Mouse (Mus musculus) adrenal gland, adult (tissue): ENCODE measurements around the gene Spock2.
"Not testable (repeated sequence)": the region's sequence is repeated elsewhere in the genome, so short reads cannot be mapped to it uniquely, and the experiment has no call there.

Source experiments
- DNase-seq, 2 experiments: peaks; one replicate each; pipeline ENCODE4 v3.0.0; 2022 to 2023; ENCODE audit warnings: low spot score in 1 of 2; ENCODE audit not compliant: inconsistent age in 2 of 2

Spock2 gene

GRCm38 (mm10) chr10:60141656-60142160 is 35.7 kb downstream of the Spock2 start:
- DNase-seq: no peak

- not testable (repeated sequence) for DNase-seq
Measured at GRCm38 (mm10) chr10:60147510-60148047, 41.6 kb downstream of the Spock2 start.

- DNase-seq: peak; percentile 76 to 92
Measured at GRCm38 (mm10) chr10:60148087-60148486, 42.1 kb downstream of the Spock2 start.

DNA sequence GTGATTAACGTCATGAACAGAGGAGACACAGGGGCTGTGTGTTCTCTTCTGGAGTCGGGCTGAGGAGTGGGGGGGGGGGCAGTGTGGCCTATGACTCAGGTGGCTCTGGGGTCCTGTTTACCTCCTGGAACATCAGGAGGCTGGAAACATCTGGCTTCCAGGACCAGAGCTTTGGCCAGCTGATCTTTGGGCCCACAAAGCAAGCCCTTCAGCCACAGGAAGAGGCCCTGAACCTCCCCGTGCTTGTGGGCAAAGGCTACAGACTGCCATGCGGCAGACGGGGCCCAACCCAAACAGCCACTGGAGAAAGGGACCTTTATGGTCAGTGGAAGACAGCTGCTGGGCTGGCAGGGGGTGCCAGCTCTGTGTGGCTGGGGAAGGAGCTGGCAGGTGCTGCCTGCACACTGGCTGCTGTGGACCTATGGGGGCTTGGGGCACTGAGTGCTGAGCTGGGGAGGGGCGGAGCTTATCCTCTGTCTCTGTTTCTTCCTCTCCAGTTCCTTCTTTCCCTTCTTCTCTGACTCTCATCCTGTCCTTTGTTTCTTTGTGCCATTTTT is 45.2 kb downstream of the Spock2 start:
- no peak for DNase-seq

GRCm38 (mm10) chr10:60156016-60156415 is 50.0 kb downstream of the Spock2 start:
- DNase-seq: peak; percentile 71 to 83

GRCm38 (mm10) chr10:60158144-60158543 is 52.1 kb downstream of the Spock2 start:
- peak in 1 of 2 experiments; percentile 66 for DNase-seq

GRCm38 (mm10) chr10:60161397-60161796 is 55.4 kb downstream of the Spock2 start:
- DNase-seq: not testable (repeated sequence)

DNA sequence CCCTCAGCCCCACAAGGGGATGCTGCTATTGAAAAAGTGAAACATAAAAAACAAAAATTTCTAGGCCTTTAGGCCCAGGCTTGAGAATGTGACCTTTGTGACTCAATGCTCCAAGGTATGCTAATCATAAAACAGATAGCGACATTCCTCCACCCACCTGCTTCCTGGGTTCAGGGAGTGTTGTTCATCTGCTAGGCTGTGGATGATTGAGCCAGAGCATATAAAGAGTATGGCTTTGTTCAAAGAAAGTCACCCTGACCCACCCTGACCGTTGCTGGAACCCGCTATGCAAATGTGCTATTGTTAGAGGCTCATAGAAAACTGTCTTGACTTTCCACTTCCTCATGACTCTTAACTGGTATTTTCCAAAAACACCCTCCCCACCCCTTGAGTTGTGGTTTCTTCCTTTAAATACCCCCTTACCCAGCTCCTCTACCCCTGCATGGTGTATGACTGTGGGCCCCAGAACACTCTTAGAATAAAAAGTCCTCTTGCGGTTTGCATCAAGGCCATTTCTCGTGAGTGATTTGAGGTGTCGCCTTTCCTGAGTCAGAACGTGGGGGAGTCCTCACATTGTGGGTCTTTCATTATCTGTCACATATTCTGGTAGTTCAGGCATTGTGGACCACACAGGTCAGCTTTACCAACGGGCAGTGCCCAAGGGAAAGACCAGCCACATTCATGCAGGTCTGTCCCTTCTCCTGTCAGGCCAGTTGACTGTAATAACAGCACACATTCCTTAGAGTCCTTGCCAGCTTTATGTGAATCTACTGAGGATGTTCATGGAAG is 56.4 kb downstream of the Spock2 start:
- not testable (repeated sequence) for DNase-seq

- DNase-seq: no peak
Measured at GRCm38 (mm10) chr10:60162973-60163255, 56.9 kb downstream of the Spock2 start.

GRCm38 (mm10) chr10:60164869-60165268 is 58.9 kb downstream of the Spock2 start:
- no peak for DNase-seq

- no peak for DNase-seq
Measured at GRCm38 (mm10) chr10:60166068-60166467, 60.0 kb downstream of the Spock2 start.

GRCm38 (mm10) chr10:60168306-60168705 is 62.3 kb downstream of the Spock2 start:
- DNase-seq: no peak

- DNase-seq: no peak
Measured at GRCm38 (mm10) chr10:60168960-60169359, 62.9 kb downstream of the Spock2 start.

DNA sequence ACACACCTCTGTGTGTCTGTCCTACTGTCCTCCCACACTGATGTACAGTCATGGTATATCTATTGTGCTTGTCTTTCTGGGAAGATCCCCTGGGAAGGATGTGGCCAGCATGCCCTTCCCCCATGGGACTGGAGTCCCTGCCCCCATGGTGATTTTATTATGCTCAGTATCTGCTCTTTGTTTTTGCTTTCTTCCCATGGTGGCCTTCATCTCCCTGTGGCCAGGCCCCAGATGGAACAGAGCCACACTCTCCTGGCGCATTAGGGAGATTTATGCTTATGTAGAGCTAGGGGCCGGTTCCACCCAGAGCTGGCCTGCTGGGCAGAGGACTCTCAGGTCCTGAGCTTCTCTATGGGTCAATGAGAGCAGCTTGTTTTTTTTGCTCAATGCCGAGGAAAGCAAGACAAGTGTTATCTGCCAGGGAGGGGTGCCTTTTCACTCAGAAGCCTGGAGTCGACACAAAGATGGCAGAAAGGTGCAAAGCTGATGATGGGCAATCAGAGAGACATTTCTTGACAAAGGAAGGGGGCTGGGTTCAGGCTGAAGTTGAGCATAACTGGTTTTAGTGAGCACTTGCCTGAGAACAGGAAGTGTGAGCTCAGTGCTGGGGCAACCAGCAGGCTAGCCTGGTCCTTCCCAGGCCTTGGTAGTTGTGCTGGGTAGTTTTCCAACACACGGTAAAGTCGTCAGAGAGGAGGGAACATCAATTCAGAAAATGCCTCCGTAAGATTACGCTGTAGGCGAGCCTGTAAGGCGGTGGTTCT is 64.5 kb downstream of the Spock2 start:
- peak; percentile 74 to 89 for DNase-seq

- no peak for DNase-seq
Measured at GRCm38 (mm10) chr10:60171368-60171767, 65.3 kb downstream of the Spock2 start.

GRCm38 (mm10) chr10:60172306-60172705 is 66.3 kb downstream of the Spock2 start:
- no peak for DNase-seq

DNA sequence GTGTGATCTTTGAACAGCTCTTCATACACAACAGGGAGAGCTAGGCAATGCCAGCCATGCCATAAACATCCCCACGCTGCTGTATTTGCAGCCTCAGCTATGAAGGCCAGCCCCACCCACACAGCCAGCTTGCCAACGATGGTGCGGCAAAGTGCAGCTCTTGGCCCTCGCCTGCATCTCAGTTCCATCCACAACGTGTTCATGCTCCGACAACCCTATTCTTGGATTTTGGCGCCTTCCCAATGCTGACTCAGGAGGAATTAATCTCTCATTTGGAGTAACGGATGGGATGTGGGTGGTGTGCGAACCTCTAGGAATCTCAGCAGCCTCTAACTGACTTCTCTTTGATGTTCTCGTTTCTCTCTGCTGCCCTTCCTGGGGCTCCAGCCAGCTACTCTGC is 67.0 kb downstream of the Spock2 start:
- peak; percentile 81 to 93 for DNase-seq

DNA sequence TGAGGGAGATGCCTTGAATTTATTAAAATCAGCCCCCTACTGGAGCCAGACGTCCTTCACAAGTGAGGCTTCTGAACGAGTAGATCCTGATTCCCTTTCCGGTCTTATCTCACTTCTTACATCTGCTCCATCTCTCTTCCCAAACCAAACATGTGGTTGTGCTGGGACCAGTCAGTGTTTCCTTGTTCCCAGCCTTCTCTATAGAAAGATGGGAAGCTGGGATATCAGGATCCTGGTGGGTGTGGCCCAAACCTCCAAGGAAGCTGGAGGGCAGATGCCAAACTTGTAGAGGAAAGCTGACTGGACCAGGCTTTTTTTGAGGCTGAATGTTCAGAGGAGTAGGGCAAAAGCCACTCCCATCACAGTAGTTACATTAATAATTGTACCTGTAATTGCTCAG is 68.5 kb downstream of the Spock2 start:
- DNase-seq: peak in 1 of 2 experiments; percentile 52

GRCm38 (mm10) chr10:60175306-60175705 is 69.3 kb downstream of the Spock2 start:
- not testable (repeated sequence) for DNase-seq
